Mouse (Mus musculus): ENCODE data around the gene Cpne9.
"Not testable (repeated sequence)": the region's sequence is repeated elsewhere in the genome, so short reads cannot be mapped to it uniquely, and the experiment has no call there.

Cpne9 gene

GRCm38 (mm10) chr6:113289346-113289745, 7.2 kb downstream of the Cpne9 start:
- no peak for DNase-seq (ENCODE audit: low spot score in 2 of 2)

GRCm38 (mm10) chr6:113290346-113290745, 8.2 kb downstream of the Cpne9 start:
- no peak for DNase-seq (ENCODE audit: low spot score in 2 of 2)

- DNase-seq (ENCODE audit: low spot score in 2 of 2) = no peak
Measured at GRCm38 (mm10) chr6:113292938-113293337, 10.8 kb downstream of the Cpne9 start.

GRCm38 (mm10) chr6:113296046-113296445, 13.9 kb downstream of the Cpne9 start:
- no peak for DNase-seq (ENCODE audit: low spot score in 2 of 2)

GRCm38 (mm10) chr6:113296639-113297038, 14.5 kb downstream of the Cpne9 start:
- DNase-seq (ENCODE audit: low spot score in 2 of 2) = no peak

- no peak for DNase-seq (ENCODE audit: low spot score in 2 of 2)
Measured at GRCm38 (mm10) chr6:113301350-113301749, 19.2 kb downstream of the Cpne9 start.

GRCm38 (mm10) chr6:113302258-113302657, 20.2 kb downstream of the Cpne9 start:
- DNase-seq (ENCODE audit: low spot score in 2 of 2) = peak in 1 of 2 experiments; percentile 39

- peak; percentile 99 for DNase-seq (ENCODE audit: low spot score in 2 of 2)
Measured at GRCm38 (mm10) chr6:113306322-113306985, 24.3 kb downstream of the Cpne9 start.

GRCm38 (mm10) chr6:113306986-113307349, 24.9 kb downstream of the Cpne9 start, which contains the start of gene Brpf1:
Gene Brpf1, plus strand, starts transcription at chr6:113307137.
- no peak for DNase-seq (ENCODE audit: low spot score in 2 of 2)

- DNase-seq (ENCODE audit: low spot score in 2 of 2) = peak; percentile 68 to 71
Measured at GRCm38 (mm10) chr6:113307481-113308121, 25.5 kb downstream of the Cpne9 start.

- DNase-seq (ENCODE audit: low spot score in 2 of 2) = peak; percentile 29 to 50
Measured at GRCm38 (mm10) chr6:113308141-113308540, 26.0 kb downstream of the Cpne9 start.

- DNase-seq (ENCODE audit: low spot score in 2 of 2) = no peak
Measured at GRCm38 (mm10) chr6:113315972-113316371, 33.9 kb downstream of the Cpne9 start.

- peak; percentile 92 to 98 for DNase-seq (ENCODE audit: low spot score in 2 of 2)
Measured at GRCm38 (mm10) chr6:113326533-113327315, 44.6 kb downstream of the Cpne9 start, which contains the start of gene Ogg1. Gene Ogg1, plus strand, starts transcription at chr6:113326972.

GRCm38 (mm10) chr6:113329396-113329795, 47.3 kb downstream of the Cpne9 start:
- DNase-seq (ENCODE audit: low spot score in 2 of 2) = no peak

GRCm38 (mm10) chr6:113330547-113330946, 48.4 kb downstream of the Cpne9 start:
- DNase-seq (ENCODE audit: low spot score in 2 of 2) = peak in 1 of 2 experiments; percentile 47

GRCm38 (mm10) chr6:113331721-113332120, 49.6 kb downstream of the Cpne9 start:
- no peak for DNase-seq (ENCODE audit: low spot score in 2 of 2)

- DNase-seq (ENCODE audit: low spot score in 2 of 2) = not testable (repeated sequence)
Measured at GRCm38 (mm10) chr6:113332734-113333133, 50.6 kb downstream of the Cpne9 start.

- no peak for DNase-seq (ENCODE audit: low spot score in 2 of 2)
Measured at GRCm38 (mm10) chr6:113333137-113333950, 51.2 kb downstream of the Cpne9 start.

- DNase-seq (ENCODE audit: low spot score in 2 of 2) = no peak
Measured at GRCm38 (mm10) chr6:113334216-113334615, 52.1 kb downstream of the Cpne9 start.

- no peak for DNase-seq (ENCODE audit: low spot score in 2 of 2)
Measured at GRCm38 (mm10) chr6:113336852-113337620, 54.9 kb downstream of the Cpne9 start.

- no peak for DNase-seq (ENCODE audit: low spot score in 2 of 2)
Measured at GRCm38 (mm10) chr6:113341574-113341973, 59.5 kb downstream of the Cpne9 start.

Data from spleen, postnatal 10 days (tissue).